Mouse (Mus musculus): ENCODE data around the gene Cerkl. TPM values are rescaled to one million over a fixed set of nuclear protein-coding genes. Genes with fewer than 3 reads are reported as not detected.
A peak's percentile ranks its signal among the peaks of the same experiment; 100 is the strongest.

Gene Cerkl
- polyA plus RNA-seq, 1 experiment from 2014 or later, result 2.0 TPM

GRCm38 (mm10) chr2:79428569-79429104, 27.9 kb downstream of the Cerkl start:
- Histone ChIP-seq H3K27me3 (replicated peaks; ENCODE audit: control insufficient read depth, insufficient read depth, low read length) (peaks cover 14% of the 10 kb centered on the region; the same call in 1 of the 2 replicates), H3K9ac (ENCODE audit: low read length) (peak overlapping the region; percentile 50), H3K36me3 (ENCODE audit: control insufficient read depth, insufficient read depth, low read length) (no peaks in the 10 kb centered on the region), H3K4me1 (ENCODE audit: control insufficient read depth, insufficient read depth, low read length) (peaks cover 7% of the 10 kb centered on the region), H3K4me2 (ENCODE audit: low read length) (peak overlapping the region; percentile 70), H3K4me3 (ENCODE audit: low read depth, low read length) (peak overlapping the region; percentile 35), H3K27ac (ENCODE audit: low read depth, low read length) (no peak overlapping the region), H3K9me3 (replicated peaks; ENCODE audit: control insufficient read depth, low read length) (no peaks in the 10 kb centered on the region)
- WGBS, result 1% methylated on average over 35 of the region's 35 CpGs
- peak; percentile 65; the same call in 1 of the 2 replicates for ATAC-seq
- peak; percentile 13 for DNase-seq (ENCODE audit: low spot score)

- no peaks in the 10 kb centered on the region for H3K9me3 ChIP-seq (replicated peaks; ENCODE audit: control insufficient read depth, low read length)
- no peaks in the 10 kb centered on the region for H3K36me3 ChIP-seq (ENCODE audit: control insufficient read depth, insufficient read depth, low read length)
- no peak overlapping the region for H3K4me3 ChIP-seq (ENCODE audit: low read depth, low read length)
- H3K4me1 ChIP-seq (ENCODE audit: control insufficient read depth, insufficient read depth, low read length), result peaks cover 7% of the 10 kb centered on the region
- H3K27ac ChIP-seq (ENCODE audit: low read depth, low read length), result no peak overlapping the region
- peaks cover 14% of the 10 kb centered on the region; the same call in 1 of the 2 replicates for H3K27me3 ChIP-seq (replicated peaks; ENCODE audit: control insufficient read depth, insufficient read depth, low read length)
- 22% methylated on average over 6 of the region's 6 CpGs for WGBS
- peak overlapping the region; percentile 70; the same call in 1 of the 2 replicates for H3K4me2 ChIP-seq (ENCODE audit: low read length)
- no peak for DNase-seq (ENCODE audit: low spot score)
- ATAC-seq, result no peak
- no peak overlapping the region for H3K9ac ChIP-seq (ENCODE audit: low read length)
These were observed 28.6 kb downstream of the Cerkl start for GRCm38 (mm10) chr2:79428022-79428421.

GRCm38 (mm10) chr2:79421696-79422095, 34.9 kb downstream of the Cerkl start:
- no peak overlapping the region for H3K9ac ChIP-seq (ENCODE audit: low read length)
- H3K9me3 ChIP-seq (replicated peaks; ENCODE audit: control insufficient read depth, low read length), result no peaks in the 10 kb centered on the region
- H3K4me2 ChIP-seq (ENCODE audit: low read length), result no peak overlapping the region
- ATAC-seq, result no peak
- no peak overlapping the region for H3K4me3 ChIP-seq (ENCODE audit: low read depth, low read length)
- no peaks in the 10 kb centered on the region for H3K36me3 ChIP-seq (ENCODE audit: control insufficient read depth, insufficient read depth, low read length)
- DNase-seq (ENCODE audit: low spot score), result no peak
- H3K27ac ChIP-seq (ENCODE audit: low read depth, low read length), result no peak overlapping the region
- 0 out of 2 replicates have a peak, but pooled peaks cover 2% of the 10 kb centered on the region for H3K4me1 ChIP-seq (ENCODE audit: control insufficient read depth, insufficient read depth, low read length)
- no peaks in the 10 kb centered on the region for H3K27me3 ChIP-seq (replicated peaks; ENCODE audit: control insufficient read depth, insufficient read depth, low read length)
- 47% methylated on average over 6 of the region's 6 CpGs for WGBS

DNA sequence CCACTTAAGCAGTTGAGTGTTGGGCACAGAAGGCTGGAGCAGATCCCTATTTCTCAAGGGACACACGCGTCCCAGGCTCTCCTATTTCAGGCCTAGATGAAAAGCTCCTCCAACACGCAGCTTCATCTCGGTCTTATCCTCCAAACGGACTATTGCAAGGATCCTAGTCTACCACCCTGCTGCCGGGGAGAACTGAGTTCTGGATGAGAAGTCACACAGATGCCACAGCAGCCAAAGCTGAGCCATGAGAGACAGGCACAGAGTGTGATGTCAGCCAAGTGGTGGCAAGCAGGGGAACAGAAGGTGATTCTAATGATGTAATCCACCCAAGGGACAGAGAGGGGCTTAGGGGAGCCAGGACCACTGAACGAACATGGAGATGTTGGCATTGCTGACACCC, 42.1 kb downstream of the Cerkl start:
- Histone ChIP-seq H3K27ac (ENCODE audit: low read depth, low read length) (no peak overlapping the region), H3K36me3 (ENCODE audit: control insufficient read depth, insufficient read depth, low read length) (no peaks in the 10 kb centered on the region), H3K9ac (ENCODE audit: low read length) (no peak overlapping the region), H3K4me3 (ENCODE audit: low read depth, low read length) (no peak overlapping the region), H3K27me3 (replicated peaks; ENCODE audit: control insufficient read depth, insufficient read depth, low read length) (no peaks in the 10 kb centered on the region), H3K9me3 (replicated peaks; ENCODE audit: control insufficient read depth, low read length) (no peaks in the 10 kb centered on the region), H3K4me1 (ENCODE audit: control insufficient read depth, insufficient read depth, low read length) (peaks cover 3% of the 10 kb centered on the region; the same call in 1 of the 2 replicates), H3K4me2 (ENCODE audit: low read length) (no peak overlapping the region)
- 77% methylated on average over 7 of the region's 7 CpGs for WGBS
- DNase-seq (ENCODE audit: low spot score), result peak; percentile 33
- no peak for ATAC-seq

GRCm38 (mm10) chr2:79410903-79411255, 45.7 kb downstream of the Cerkl start:
- WGBS, result 88% methylated on average over 3 of the region's 3 CpGs
- H3K4me1 ChIP-seq (ENCODE audit: control insufficient read depth, insufficient read depth, low read length), result peaks cover 3% of the 10 kb centered on the region; the same call in 1 of the 2 replicates
- no peak overlapping the region for H3K9ac ChIP-seq (ENCODE audit: low read length)
- no peak overlapping the region for H3K27ac ChIP-seq (ENCODE audit: low read depth, low read length)
- H3K27me3 ChIP-seq (replicated peaks; ENCODE audit: control insufficient read depth, insufficient read depth, low read length), result no peaks in the 10 kb centered on the region
- no peak overlapping the region for H3K4me2 ChIP-seq (ENCODE audit: low read length)
- no peaks in the 10 kb centered on the region for H3K36me3 ChIP-seq (ENCODE audit: control insufficient read depth, insufficient read depth, low read length)
- no peaks in the 10 kb centered on the region for H3K9me3 ChIP-seq (replicated peaks; ENCODE audit: control insufficient read depth, low read length)
- DNase-seq (ENCODE audit: low spot score) (no peak), ATAC-seq (no peak)
- H3K4me3 ChIP-seq (ENCODE audit: low read depth, low read length), result no peak overlapping the region

- H3K9ac ChIP-seq (ENCODE audit: low read length), result no peak overlapping the region
- no peaks in the 10 kb centered on the region for H3K9me3 ChIP-seq (replicated peaks; ENCODE audit: control insufficient read depth, low read length)
- H3K4me3 ChIP-seq (ENCODE audit: low read depth, low read length), result no peak overlapping the region
- H3K27ac ChIP-seq (ENCODE audit: low read depth, low read length), result no peak overlapping the region
- peaks cover 3% of the 10 kb centered on the region; the same call in 1 of the 2 replicates for H3K4me1 ChIP-seq (ENCODE audit: control insufficient read depth, insufficient read depth, low read length)
- no peak overlapping the region for H3K4me2 ChIP-seq (ENCODE audit: low read length)
- DNase-seq (ENCODE audit: low spot score) (no peak), ATAC-seq (no peak)
- no peaks in the 10 kb centered on the region for H3K27me3 ChIP-seq (replicated peaks; ENCODE audit: control insufficient read depth, insufficient read depth, low read length)
- H3K36me3 ChIP-seq (ENCODE audit: control insufficient read depth, insufficient read depth, low read length), result no peaks in the 10 kb centered on the region
- WGBS, result 49% methylated on average over 15 of the region's 15 CpGs
These were observed 46.2 kb downstream of the Cerkl start for GRCm38 (mm10) chr2:79410247-79410902.

DNA sequence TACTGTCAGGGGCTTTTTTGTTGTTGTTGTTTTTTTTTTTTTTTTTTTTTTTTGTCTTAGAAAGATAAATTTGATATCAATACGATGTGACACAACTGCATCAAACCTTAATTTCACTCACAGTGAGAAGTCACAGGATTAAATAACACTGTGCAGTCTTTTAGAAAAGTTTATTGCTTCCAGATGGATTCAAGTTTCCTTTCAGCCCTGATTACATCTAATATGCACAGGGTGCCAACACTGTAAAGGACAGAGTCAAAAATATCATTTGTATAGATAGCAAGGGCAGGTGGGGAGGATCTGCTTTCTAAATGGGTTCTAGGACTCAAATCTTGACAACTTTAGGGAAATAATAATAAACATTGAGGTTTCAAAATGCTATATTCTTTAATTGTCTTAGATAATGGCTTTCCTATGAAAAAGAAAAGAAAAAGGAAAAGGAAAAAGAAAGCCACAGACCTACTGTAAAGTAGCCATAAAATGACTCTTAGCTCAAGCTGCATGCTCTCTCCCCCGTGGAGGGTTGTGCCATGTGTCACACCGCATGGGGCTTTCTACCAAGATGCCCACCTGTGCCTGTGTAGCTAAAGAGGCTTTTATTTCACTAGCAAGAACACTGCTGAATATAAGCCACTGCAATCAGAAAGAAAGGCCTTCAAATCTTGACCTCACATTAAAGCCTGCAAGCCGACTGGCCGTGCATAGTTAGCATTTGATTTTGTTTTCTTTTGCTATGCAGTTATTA, 50.8 kb downstream of the Cerkl start:
- no peak overlapping the region for H3K4me2 ChIP-seq (ENCODE audit: low read length)
- H3K27me3 ChIP-seq (replicated peaks; ENCODE audit: control insufficient read depth, insufficient read depth, low read length), result no peaks in the 10 kb centered on the region
- no peaks in the 10 kb centered on the region for H3K36me3 ChIP-seq (ENCODE audit: control insufficient read depth, insufficient read depth, low read length)
- WGBS, result 81% methylated on average over 5 of the region's 5 CpGs
- no peak overlapping the region for H3K4me3 ChIP-seq (ENCODE audit: low read depth, low read length)
- H3K4me1 ChIP-seq (ENCODE audit: control insufficient read depth, insufficient read depth, low read length), result 0 out of 2 replicates have a peak, but pooled peaks cover 3% of the 10 kb centered on the region
- no peak overlapping the region for H3K27ac ChIP-seq (ENCODE audit: low read depth, low read length)
- no peak overlapping the region for H3K9ac ChIP-seq (ENCODE audit: low read length)
- ATAC-seq (no peak), DNase-seq (ENCODE audit: low spot score) (no peak)
- no peaks in the 10 kb centered on the region for H3K9me3 ChIP-seq (replicated peaks; ENCODE audit: control insufficient read depth, low read length)

DNA sequence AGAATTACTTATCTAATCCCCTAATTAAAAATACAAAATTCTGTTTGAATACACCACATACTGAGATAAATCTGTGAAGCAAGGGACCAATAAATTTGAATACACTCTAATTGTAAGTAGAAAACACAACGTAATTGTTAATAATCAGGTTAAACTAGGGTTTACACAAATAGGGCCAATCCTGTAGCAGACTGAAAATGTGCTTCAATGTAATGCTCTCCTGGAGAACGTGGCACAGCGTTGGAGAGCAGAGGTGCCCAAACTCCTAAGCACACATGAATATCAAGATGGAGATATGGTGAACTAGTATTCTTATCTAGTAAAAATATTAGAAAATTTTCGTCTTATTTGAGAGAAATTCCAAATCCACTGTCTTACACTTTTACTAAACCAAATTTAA, 56.5 kb downstream of the Cerkl start:
- Histone ChIP-seq H3K27me3 (replicated peaks; ENCODE audit: control insufficient read depth, insufficient read depth, low read length) (no peaks in the 10 kb centered on the region), H3K9me3 (replicated peaks; ENCODE audit: control insufficient read depth, low read length) (no peaks in the 10 kb centered on the region), H3K4me2 (ENCODE audit: low read length) (no peak overlapping the region), H3K36me3 (ENCODE audit: control insufficient read depth, insufficient read depth, low read length) (no peaks in the 10 kb centered on the region), H3K4me1 (ENCODE audit: control insufficient read depth, insufficient read depth, low read length) (peaks cover 6% of the 10 kb centered on the region), H3K4me3 (ENCODE audit: low read depth, low read length) (no peak overlapping the region), H3K27ac (ENCODE audit: low read depth, low read length) (no peak overlapping the region), H3K9ac (ENCODE audit: low read length) (no peak overlapping the region)
- no peak for DNase-seq (ENCODE audit: low spot score)
- ATAC-seq, result 0 out of 2 replicates have a peak, but pooled peaks have one; percentile 13
- WGBS, result 23% methylated on average over 4 of the region's 4 CpGs
